Mouse (Mus musculus): Measurements from ENCODE around the gene Clstn1. TPM values are rescaled to one million over a fixed set of nuclear protein-coding genes. Genes with fewer than 3 reads are reported as not detected.

Clstn1 gene
- polyA plus RNA-seq, 1 experiment from 2014 or later, result 60.4 TPM

DNA sequence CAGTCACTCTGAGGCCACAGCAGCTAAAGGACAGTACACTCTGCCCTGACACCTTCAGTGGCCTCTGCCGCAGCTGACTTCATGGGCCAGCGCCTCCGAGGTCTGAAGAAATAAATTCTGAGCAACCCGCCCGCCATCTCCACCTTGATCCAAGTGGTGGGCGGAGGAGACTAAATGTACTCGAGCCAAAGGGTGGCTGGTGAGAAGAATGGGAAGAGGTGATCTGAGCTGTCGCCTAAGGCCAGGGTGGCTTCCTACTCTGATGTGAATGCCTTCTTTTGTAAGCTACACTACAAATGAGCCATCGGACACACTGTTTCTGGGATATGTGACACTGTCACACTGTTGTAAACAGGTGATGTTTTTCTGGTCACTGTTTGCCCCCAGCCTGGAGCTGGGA lies 59.5 kb downstream of the Clstn1 start:
- WGBS, result 92% methylated on average over 9 of the region's 9 CpGs
- H3K4me1 ChIP-seq (ENCODE audit: control insufficient read depth, insufficient read depth, low read depth, low read length), result no peaks in the 10 kb centered on the region
- no peak overlapping the region for H3K4me2 ChIP-seq (ENCODE audit: low read length)
- no peak for ATAC-seq
- peaks cover 59% of the 10 kb centered on the region for H3K36me3 ChIP-seq (ENCODE audit: control insufficient read depth, insufficient read depth, low read length)
- no peak overlapping the region for H3K9ac ChIP-seq (ENCODE audit: low read depth, low read length)
- no peak overlapping the region for H3K27ac ChIP-seq (ENCODE audit: low read depth, low read length)
- H3K27me3 ChIP-seq (replicated peaks; ENCODE audit: control insufficient read depth, insufficient read depth, low read length), result no peaks in the 10 kb centered on the region
- no peak overlapping the region for H3K4me3 ChIP-seq (ENCODE audit: low read length)
- no peaks in the 10 kb centered on the region for H3K9me3 ChIP-seq (ENCODE audit: control insufficient read depth, low read length)

GRCm38 (mm10) chr4:149648031-149648805 lies 62.0 kb downstream of the Clstn1 start:
- WGBS, result 91% methylated on average over 20 of the region's 20 CpGs
- Histone ChIP-seq H3K9me3 (ENCODE audit: control insufficient read depth, low read length) (no peaks in the 10 kb centered on the region), H3K4me1 (ENCODE audit: control insufficient read depth, insufficient read depth, low read depth, low read length) (no peaks in the 10 kb centered on the region), H3K4me3 (ENCODE audit: low read length) (no peak overlapping the region), H3K4me2 (ENCODE audit: low read length) (no peak overlapping the region), H3K36me3 (ENCODE audit: control insufficient read depth, insufficient read depth, low read length) (peaks cover 67% of the 10 kb centered on the region), H3K27me3 (replicated peaks; ENCODE audit: control insufficient read depth, insufficient read depth, low read length) (no peaks in the 10 kb centered on the region), H3K27ac (ENCODE audit: low read depth, low read length) (no peak overlapping the region), H3K9ac (ENCODE audit: low read depth, low read length) (no peak overlapping the region)
- ATAC-seq, result no peak

GRCm38 (mm10) chr4:149650493-149651193 lies 64.4 kb downstream of the Clstn1 start:
- Histone ChIP-seq H3K27ac (ENCODE audit: low read depth, low read length) (no peak overlapping the region), H3K4me2 (ENCODE audit: low read length) (no peak overlapping the region), H3K4me3 (ENCODE audit: low read length) (no peak overlapping the region), H3K36me3 (ENCODE audit: control insufficient read depth, insufficient read depth, low read length) (peaks cover 75% of the 10 kb centered on the region), H3K27me3 (replicated peaks; ENCODE audit: control insufficient read depth, insufficient read depth, low read length) (no peaks in the 10 kb centered on the region), H3K9me3 (ENCODE audit: control insufficient read depth, low read length) (no peaks in the 10 kb centered on the region), H3K4me1 (ENCODE audit: control insufficient read depth, insufficient read depth, low read depth, low read length) (no peaks in the 10 kb centered on the region), H3K9ac (ENCODE audit: low read depth, low read length) (no peak overlapping the region)
- 76% methylated on average over 24 of the region's 24 CpGs for WGBS
- ATAC-seq, result 0 out of 2 replicates have a peak, but pooled peaks have one; percentile 43

DNA sequence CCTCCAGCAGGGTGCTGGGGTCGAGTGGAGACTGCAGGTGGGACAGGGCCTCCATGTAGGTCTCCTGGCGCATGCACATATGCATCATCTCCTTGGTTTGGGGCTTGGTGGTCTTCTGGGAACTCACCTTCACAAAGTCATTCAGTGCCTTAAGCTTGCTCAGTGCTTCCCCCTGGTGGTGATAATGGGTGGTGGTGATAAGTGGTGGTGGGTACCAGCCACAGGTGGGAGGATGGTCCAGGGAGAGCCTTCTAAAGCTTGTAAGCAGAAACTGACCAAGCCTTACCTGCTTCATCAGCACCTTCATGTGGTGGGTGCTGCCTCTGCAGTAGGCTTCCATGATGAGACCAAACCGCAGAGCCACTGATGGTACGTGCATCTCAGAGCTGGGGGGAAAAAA lies 68.0 kb downstream of the Clstn1 start:
- ATAC-seq, result no peak
- Histone ChIP-seq H3K4me2 (ENCODE audit: low read length) (no peak overlapping the region), H3K27me3 (replicated peaks; ENCODE audit: control insufficient read depth, insufficient read depth, low read length) (no peaks in the 10 kb centered on the region), H3K36me3 (ENCODE audit: control insufficient read depth, insufficient read depth, low read length) (peaks cover 65% of the 10 kb centered on the region), H3K9ac (ENCODE audit: low read depth, low read length) (no peak overlapping the region), H3K27ac (ENCODE audit: low read depth, low read length) (no peak overlapping the region), H3K4me3 (ENCODE audit: low read length) (no peak overlapping the region), H3K4me1 (ENCODE audit: control insufficient read depth, insufficient read depth, low read depth, low read length) (no peaks in the 10 kb centered on the region), H3K9me3 (ENCODE audit: control insufficient read depth, low read length) (no peaks in the 10 kb centered on the region)
- WGBS, result 97% methylated on average over 4 of the region's 4 CpGs

- WGBS, result 80% methylated on average over 11 of the region's 11 CpGs
- no peaks in the 10 kb centered on the region for H3K4me1 ChIP-seq (ENCODE audit: control insufficient read depth, insufficient read depth, low read depth, low read length)
- no peak overlapping the region for H3K4me3 ChIP-seq (ENCODE audit: low read length)
- no peaks in the 10 kb centered on the region for H3K9me3 ChIP-seq (ENCODE audit: control insufficient read depth, low read length)
- no peak overlapping the region for H3K9ac ChIP-seq (ENCODE audit: low read depth, low read length)
- no peak for ATAC-seq
- H3K4me2 ChIP-seq (ENCODE audit: low read length), result no peak overlapping the region
- H3K27ac ChIP-seq (ENCODE audit: low read depth, low read length), result no peak overlapping the region
- peaks cover 54% of the 10 kb centered on the region for H3K36me3 ChIP-seq (ENCODE audit: control insufficient read depth, insufficient read depth, low read length)
- H3K27me3 ChIP-seq (replicated peaks; ENCODE audit: control insufficient read depth, insufficient read depth, low read length), result no peaks in the 10 kb centered on the region
These were observed 71.7 kb downstream of the Clstn1 start for GRCm38 (mm10) chr4:149657858-149658416.

- WGBS, result 74% methylated on average over 25 of the region's 25 CpGs
- H3K27ac ChIP-seq (ENCODE audit: low read depth, low read length), result no peak overlapping the region
- H3K4me3 ChIP-seq (ENCODE audit: low read length), result no peak overlapping the region
- H3K4me1 ChIP-seq (ENCODE audit: control insufficient read depth, insufficient read depth, low read depth, low read length), result no peaks in the 10 kb centered on the region
- H3K9ac ChIP-seq (ENCODE audit: low read depth, low read length), result no peak overlapping the region
- H3K9me3 ChIP-seq (ENCODE audit: control insufficient read depth, low read length), result no peaks in the 10 kb centered on the region
- peaks cover 37% of the 10 kb centered on the region for H3K36me3 ChIP-seq (ENCODE audit: control insufficient read depth, insufficient read depth, low read length)
- H3K27me3 ChIP-seq (replicated peaks; ENCODE audit: control insufficient read depth, insufficient read depth, low read length), result no peaks in the 10 kb centered on the region
- no peak overlapping the region for H3K4me2 ChIP-seq (ENCODE audit: low read length)
- no peak for ATAC-seq
These were observed 73.3 kb downstream of the Clstn1 start for GRCm38 (mm10) chr4:149659495-149660116.

DNA sequence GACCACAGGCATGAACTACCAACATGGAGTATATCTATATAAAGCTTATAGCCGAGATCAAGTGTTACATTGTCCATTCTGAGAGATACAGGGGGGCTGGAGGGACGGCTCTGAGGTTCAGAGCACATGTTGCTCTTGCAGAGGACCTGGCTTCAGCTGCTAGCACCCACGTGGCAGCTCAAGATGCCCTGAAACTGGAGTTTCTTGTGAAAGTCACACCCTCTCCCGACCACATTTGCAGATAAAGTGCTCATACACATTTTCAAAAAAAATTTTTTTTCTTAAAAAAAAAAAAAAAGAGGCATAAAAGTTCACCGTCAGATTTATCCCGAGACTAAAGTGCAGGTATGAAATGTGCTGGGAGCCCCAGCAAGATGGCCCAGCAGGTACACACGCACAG lies 74.3 kb downstream of the Clstn1 start:
- no peak overlapping the region for H3K4me2 ChIP-seq (ENCODE audit: low read length)
- peaks cover 30% of the 10 kb centered on the region for H3K36me3 ChIP-seq (ENCODE audit: control insufficient read depth, insufficient read depth, low read length)
- no peak for ATAC-seq
- no peak overlapping the region for H3K27ac ChIP-seq (ENCODE audit: low read depth, low read length)
- H3K9me3 ChIP-seq (ENCODE audit: control insufficient read depth, low read length), result no peaks in the 10 kb centered on the region
- no peak overlapping the region for H3K9ac ChIP-seq (ENCODE audit: low read depth, low read length)
- WGBS, result 91% methylated on average over 7 of the region's 7 CpGs
- no peaks in the 10 kb centered on the region for H3K27me3 ChIP-seq (replicated peaks; ENCODE audit: control insufficient read depth, insufficient read depth, low read length)
- no peak overlapping the region for H3K4me3 ChIP-seq (ENCODE audit: low read length)
- H3K4me1 ChIP-seq (ENCODE audit: control insufficient read depth, insufficient read depth, low read depth, low read length), result no peaks in the 10 kb centered on the region

GRCm38 (mm10) chr4:149661967-149662589 lies 75.8 kb downstream of the Clstn1 start:
- H3K9ac ChIP-seq (ENCODE audit: low read depth, low read length), result no peak overlapping the region
- H3K4me1 ChIP-seq (ENCODE audit: control insufficient read depth, insufficient read depth, low read depth, low read length), result no peaks in the 10 kb centered on the region
- 89% methylated on average over 14 of the region's 14 CpGs for WGBS
- no peak for ATAC-seq
- no peaks in the 10 kb centered on the region for H3K9me3 ChIP-seq (ENCODE audit: control insufficient read depth, low read length)
- peaks cover 25% of the 10 kb centered on the region for H3K36me3 ChIP-seq (ENCODE audit: control insufficient read depth, insufficient read depth, low read length)
- no peak overlapping the region for H3K4me2 ChIP-seq (ENCODE audit: low read length)
- no peak overlapping the region for H3K4me3 ChIP-seq (ENCODE audit: low read length)
- no peak overlapping the region for H3K27ac ChIP-seq (ENCODE audit: low read depth, low read length)
- H3K27me3 ChIP-seq (replicated peaks; ENCODE audit: control insufficient read depth, insufficient read depth, low read length), result no peaks in the 10 kb centered on the region
